Mouse (Mus musculus) kidney, postnatal 25 days (tissue): ENCODE results near the gene Cic.
A peak's percentile ranks its signal among the peaks of the same experiment; 100 is the strongest.
"Not testable (repeated sequence)": the region's sequence is repeated elsewhere in the genome, so short reads cannot be mapped to it uniquely, and the experiment has no call there.

Experiments
- DNase-seq, 2 experiments: peaks; one replicate each; pipeline ENCODE4 v3.0.0; 2021; ENCODE audit warnings: mixed read lengths in 2 of 2

Cic gene

GRCm38 (mm10) chr7:25308702-25309318, 41.3 kb downstream of the Cic start:
- no peak for DNase-seq

GRCm38 (mm10) chr7:25309425-25309824, 41.9 kb downstream of the Cic start:
- DNase-seq: no peak

- DNase-seq: no peak
Observed at GRCm38 (mm10) chr7:25311193-25311592, 43.7 kb downstream of the Cic start.

GRCm38 (mm10) chr7:25313325-25313724, 45.8 kb downstream of the Cic start:
- no peak for DNase-seq

GRCm38 (mm10) chr7:25314606-25315305, 47.3 kb downstream of the Cic start:
- no peak for DNase-seq

- peak in 1 of 2 experiments; percentile 16 for DNase-seq
Observed at GRCm38 (mm10) chr7:25315306-25316041, 48.0 kb downstream of the Cic start.

- DNase-seq: peak; percentile 97 to 98
Observed at GRCm38 (mm10) chr7:25316532-25317445, 49.3 kb downstream of the Cic start, which contains the start of gene Megf8. Gene Megf8, plus strand, starts transcription at chr7:25317164.

GRCm38 (mm10) chr7:25317446-25317999, 50.0 kb downstream of the Cic start:
- DNase-seq: no peak

- DNase-seq: peak in 1 of 2 experiments; percentile 19
Observed at GRCm38 (mm10) chr7:25322058-25322484, 54.6 kb downstream of the Cic start.

GRCm38 (mm10) chr7:25323219-25323618, 55.7 kb downstream of the Cic start:
- no peak for DNase-seq

GRCm38 (mm10) chr7:25325431-25325830, 57.9 kb downstream of the Cic start:
- DNase-seq: not testable (repeated sequence)

GRCm38 (mm10) chr7:25326233-25326632, 58.7 kb downstream of the Cic start:
- peak in 1 of 2 experiments; percentile 10 for DNase-seq

- DNase-seq: peak; percentile 84 to 87
Observed at GRCm38 (mm10) chr7:25333596-25334307, 66.2 kb downstream of the Cic start.

- DNase-seq: no peak
Observed at GRCm38 (mm10) chr7:25334472-25334871, 67.0 kb downstream of the Cic start.

GRCm38 (mm10) chr7:25339329-25339728, 71.8 kb downstream of the Cic start:
- no peak for DNase-seq

GRCm38 (mm10) chr7:25341000-25341784, 73.7 kb downstream of the Cic start:
- no peak for DNase-seq
